Mouse (Mus musculus) c-Kit-negative CD71-positive TER-119-positive erythroid progenitor cells, embryonic 14.5 days (primary cell): ENCODE data around the gene AW011738.

Experiments used
- DNase-seq: peaks from one replicate; pipeline ENCODE4 v3.0.0-alpha.2; 2013; ENCODE audit warnings: low read depth, low spot score

AW011738 gene

DNA sequence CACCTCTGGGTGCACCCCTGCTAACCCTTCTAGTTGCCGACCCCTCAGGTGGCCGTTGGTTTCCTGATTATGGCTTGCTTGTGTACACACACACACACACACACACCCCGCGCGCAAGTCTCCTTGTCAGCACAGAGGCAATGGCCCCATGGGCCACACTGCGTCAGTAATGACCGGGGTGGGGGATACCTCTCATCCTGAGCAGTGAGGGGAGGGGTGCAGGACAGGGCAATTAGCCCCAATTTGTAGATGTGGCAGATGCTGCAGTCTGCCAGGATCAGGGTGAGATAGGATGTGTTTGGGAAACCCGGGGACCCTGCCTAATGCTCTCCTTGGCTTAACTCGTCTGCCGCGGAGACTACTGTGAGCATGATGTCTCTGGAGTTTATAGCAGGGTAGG, 46.5 kb downstream of the AW011738 start:
- DNase-seq, result no peak

DNA sequence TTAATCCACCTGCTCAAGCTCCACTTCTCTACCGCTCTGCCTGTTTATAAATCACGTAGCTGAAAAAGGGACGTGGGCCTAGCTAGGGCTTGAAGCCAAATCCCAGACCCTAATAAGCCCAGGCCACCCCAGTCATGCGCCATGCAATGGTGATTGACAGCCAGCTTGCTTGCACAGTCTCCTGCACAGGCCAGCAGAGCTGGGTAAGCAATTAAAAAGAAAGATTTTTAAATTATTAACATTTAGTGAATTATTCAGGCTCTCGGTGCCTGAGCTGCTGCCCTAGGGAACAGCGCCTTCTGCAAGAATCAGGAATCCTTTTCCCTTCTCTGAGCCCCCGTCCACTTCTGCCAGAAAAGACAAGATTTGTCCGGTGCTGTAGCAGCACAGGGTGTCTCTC, 48.0 kb downstream of the AW011738 start:
- no peak for DNase-seq

DNA sequence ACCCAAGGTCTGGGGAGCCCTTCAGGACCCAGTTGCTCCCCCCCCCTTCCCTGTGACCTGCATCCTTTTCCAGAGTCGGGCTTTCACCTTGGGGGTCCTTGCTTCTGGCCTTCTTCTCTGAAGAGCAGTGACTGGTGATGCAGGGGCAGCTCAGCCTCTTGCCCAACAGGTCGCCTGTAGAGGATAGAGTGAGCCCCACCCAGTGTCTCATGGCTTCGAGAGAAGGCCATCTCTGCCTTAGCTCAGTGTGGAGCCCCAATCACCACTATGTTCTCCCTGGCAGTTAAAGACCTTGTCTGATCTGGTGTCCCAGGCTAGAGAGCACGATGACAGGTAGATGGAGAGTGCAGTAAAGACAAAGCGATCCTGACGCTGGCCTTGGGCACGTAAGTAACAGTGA, 49.0 kb downstream of the AW011738 start:
- no peak for DNase-seq

- no peak for DNase-seq
Measured at GRCm38 (mm10) chr4:156252619-156253018, 49.5 kb downstream of the AW011738 start.

GRCm38 (mm10) chr4:156253043-156253442, 49.9 kb downstream of the AW011738 start:
- peak; percentile 67 for DNase-seq

GRCm38 (mm10) chr4:156254361-156255077, 51.4 kb downstream of the AW011738 start:
- DNase-seq, result peak; percentile 64
